Mouse (Mus musculus): ENCODE results near the gene Ehd1. TPM values are rescaled to one million over a fixed set of nuclear protein-coding genes. Genes with fewer than 3 reads are reported as not detected.

Ehd1 gene
- polyA plus RNA-seq, 2 experiments = 68.7 to 160 TPM

DNA sequence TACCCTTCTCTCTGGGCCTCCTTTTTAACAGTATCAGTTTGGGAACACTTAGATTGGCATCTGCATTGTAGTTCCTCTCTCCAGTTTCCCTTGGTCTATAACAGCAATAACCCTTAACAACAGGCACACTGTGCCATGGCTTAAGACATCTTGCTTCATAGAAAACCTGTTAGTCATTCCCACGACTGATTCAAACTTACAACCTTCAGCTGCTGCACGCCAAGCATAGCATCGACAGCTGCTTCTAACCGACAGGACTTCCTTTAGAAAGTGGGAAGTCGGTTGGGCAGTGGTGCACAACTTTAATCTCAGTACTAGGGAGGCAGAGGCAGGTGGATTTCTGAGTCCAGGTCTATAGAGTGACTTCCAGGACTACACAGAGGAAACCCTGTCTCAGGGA is 54.7 kb downstream of the Ehd1 start:
- ATAC-seq (ENCODE audit: low FRiP score, low read depth) = no peak
- 54% methylated on average over 5 of the region's 5 CpGs for WGBS
- 0 out of 2 replicates have a peak overlapping the region, but pooled peaks have one; percentile 23 for H3K4me2 ChIP-seq (replicated peaks; ENCODE audit: low read depth, low read length, severe bottlenecking)

DNA sequence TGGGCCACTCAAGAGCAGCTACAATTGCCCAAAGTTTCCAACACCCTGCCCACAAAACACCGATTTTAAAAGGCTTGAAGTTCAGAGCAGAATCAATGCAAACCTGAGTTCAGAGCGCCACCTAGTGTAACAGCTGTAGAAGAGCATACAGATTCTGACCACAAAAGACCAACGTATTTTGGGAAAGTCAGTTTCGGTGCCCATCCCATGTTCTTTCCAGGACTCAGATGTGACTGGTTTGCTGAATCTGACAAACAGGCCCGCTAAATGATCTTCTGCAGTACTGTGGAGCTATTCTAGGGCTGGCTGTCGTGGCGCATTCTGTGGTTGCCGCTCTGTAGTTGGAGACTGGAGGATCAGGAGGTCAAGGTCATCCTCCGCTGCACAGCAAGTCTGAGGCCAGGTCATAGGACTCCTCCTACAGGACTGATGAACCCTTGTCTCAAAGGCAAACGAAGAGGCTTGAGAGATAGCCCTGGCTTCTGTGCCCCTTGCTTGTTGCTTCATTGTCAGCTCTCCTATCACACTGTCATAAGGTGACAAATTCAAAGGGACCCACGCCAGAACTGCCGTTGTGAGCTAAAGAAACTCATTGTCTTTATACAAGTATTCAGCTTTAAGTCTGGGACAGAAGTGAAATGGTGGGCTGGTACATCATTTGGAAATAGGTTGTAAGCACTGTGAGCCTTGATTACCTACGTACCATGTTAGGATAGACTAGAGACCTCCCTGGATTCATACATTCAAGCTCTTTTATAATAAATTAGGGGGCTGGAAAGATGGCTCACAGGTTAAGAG is 55.4 kb downstream of the Ehd1 start:
- H3K9ac ChIP-seq (ENCODE audit: low read depth, low read length, severe bottlenecking) = peak overlapping the region; percentile 21; the same call in 1 of the 2 replicates
- no peak overlapping the region for H3K4me3 ChIP-seq (replicated peaks; ENCODE audit: low read length)
- no peak overlapping the region for H3K27ac ChIP-seq (replicated peaks; ENCODE audit: low read depth, low read length)
- peaks cover 4% of the 10 kb centered on the region for H3K36me3 ChIP-seq (ENCODE audit: control insufficient read depth, insufficient read depth, low read length)
- H3K9me3 ChIP-seq (ENCODE audit: control insufficient read depth, low read length) = no peaks in the 10 kb centered on the region
- H3K27me3 ChIP-seq (ENCODE audit: control insufficient read depth, insufficient read depth, low read length) = no peaks in the 10 kb centered on the region
- peak; percentile 87 for DNase-seq (ENCODE audit: low spot score)
- WGBS = 28% methylated on average over 13 of the region's 13 CpGs
- no peak for ATAC-seq (ENCODE audit: low FRiP score, low read depth)
- H3K4me1 ChIP-seq (ENCODE audit: control insufficient read depth, insufficient read depth, low read length) = peaks cover 14% of the 10 kb centered on the region
- no peak for TF ChIP-seq POLR2A (IDR thresholded peaks at IDR 0.05; ENCODE audit: borderline replicate concordance, extremely low read depth, insufficient read depth, insufficient read length)
- peak overlapping the region; percentile 23; the same call in 1 of the 2 replicates for H3K4me2 ChIP-seq (replicated peaks; ENCODE audit: low read depth, low read length, severe bottlenecking)

More for the DNA sequence above, 54.7 kb downstream of the Ehd1 start:
- DNase-seq (ENCODE audit: low spot score) = no peak
- Histone ChIP-seq H3K4me1 (ENCODE audit: control insufficient read depth, insufficient read depth, low read length) (peaks cover 8% of the 10 kb centered on the region), H3K4me3 (replicated peaks; ENCODE audit: low read length) (no peak overlapping the region), H3K36me3 (ENCODE audit: control insufficient read depth, insufficient read depth, low read length) (no peaks in the 10 kb centered on the region), H3K27me3 (ENCODE audit: control insufficient read depth, insufficient read depth, low read length) (no peaks in the 10 kb centered on the region), H3K9ac (ENCODE audit: low read depth, low read length, severe bottlenecking) (peak overlapping the region; percentile 21; the same call in 1 of the 2 replicates), H3K9me3 (ENCODE audit: control insufficient read depth, low read length) (no peaks in the 10 kb centered on the region), H3K27ac (replicated peaks; ENCODE audit: low read depth, low read length) (no peak overlapping the region)
- TF ChIP-seq POLR2A (IDR thresholded peaks at IDR 0.05; ENCODE audit: borderline replicate concordance, extremely low read depth, insufficient read depth, insufficient read length) = no peak

DNA sequence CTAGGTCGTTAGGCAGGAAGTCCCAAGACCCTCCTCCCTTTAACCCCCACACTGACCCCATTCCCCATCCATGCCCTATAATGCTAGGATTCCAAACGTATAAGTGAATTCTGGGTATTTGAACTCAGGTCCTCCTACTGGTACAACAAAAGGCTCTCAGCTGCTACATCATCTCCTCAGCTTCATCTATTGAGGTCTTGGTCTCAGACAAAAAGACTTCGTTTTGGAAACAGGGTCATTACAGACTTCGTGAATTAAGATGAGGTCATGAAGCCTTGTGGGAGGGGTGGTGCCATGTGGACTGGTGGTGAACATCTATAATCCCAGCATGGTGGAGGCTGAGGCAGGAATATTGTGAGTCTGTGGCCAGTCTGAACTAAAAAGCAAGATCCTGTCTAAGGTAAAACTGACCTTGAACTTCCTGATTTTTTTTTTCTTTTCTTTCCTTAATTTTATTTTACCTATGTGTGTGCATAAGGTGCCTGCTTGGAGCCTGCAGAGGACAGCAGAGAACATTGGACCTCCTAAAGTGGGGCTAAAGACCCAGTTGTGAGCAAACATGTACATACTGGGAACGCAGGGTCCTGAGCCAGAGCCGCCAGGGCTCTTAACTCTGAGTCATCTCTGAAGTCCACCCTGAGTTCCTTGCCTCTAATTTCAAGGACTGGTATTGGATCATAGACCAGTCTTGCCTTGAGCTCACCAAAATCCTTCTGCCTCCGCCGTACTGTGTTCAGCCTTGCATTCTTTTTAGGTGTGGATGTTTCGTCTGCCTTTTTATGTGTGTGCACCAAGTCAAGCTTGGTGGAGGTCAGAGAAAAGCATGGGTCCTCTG is 57.5 kb downstream of the Ehd1 start:
- Histone ChIP-seq H3K4me1 (ENCODE audit: control insufficient read depth, insufficient read depth, low read length) (peaks cover 14% of the 10 kb centered on the region), H3K4me2 (replicated peaks; ENCODE audit: low read depth, low read length, severe bottlenecking) (peak overlapping the region; percentile 75), H3K36me3 (ENCODE audit: control insufficient read depth, insufficient read depth, low read length) (peaks cover 24% of the 10 kb centered on the region), H3K27me3 (ENCODE audit: control insufficient read depth, insufficient read depth, low read length) (no peaks in the 10 kb centered on the region), H3K4me3 (replicated peaks; ENCODE audit: low read length) (peak overlapping the region; percentile 87), H3K9me3 (ENCODE audit: control insufficient read depth, low read length) (no peaks in the 10 kb centered on the region), H3K9ac (ENCODE audit: low read depth, low read length, severe bottlenecking) (peak overlapping the region; percentile 2; the same call in 1 of the 2 replicates), H3K27ac (replicated peaks; ENCODE audit: low read depth, low read length) (peak overlapping the region; percentile 71)
- WGBS = 58% methylated on average over 9 of the region's 9 CpGs
- DNase-seq (ENCODE audit: low spot score) (no peak), ATAC-seq (ENCODE audit: low FRiP score, low read depth) (no peak; the same call in 1 of the 2 replicates)
- no peak for TF ChIP-seq POLR2A (IDR thresholded peaks at IDR 0.05; ENCODE audit: borderline replicate concordance, extremely low read depth, insufficient read depth, insufficient read length)

DNA sequence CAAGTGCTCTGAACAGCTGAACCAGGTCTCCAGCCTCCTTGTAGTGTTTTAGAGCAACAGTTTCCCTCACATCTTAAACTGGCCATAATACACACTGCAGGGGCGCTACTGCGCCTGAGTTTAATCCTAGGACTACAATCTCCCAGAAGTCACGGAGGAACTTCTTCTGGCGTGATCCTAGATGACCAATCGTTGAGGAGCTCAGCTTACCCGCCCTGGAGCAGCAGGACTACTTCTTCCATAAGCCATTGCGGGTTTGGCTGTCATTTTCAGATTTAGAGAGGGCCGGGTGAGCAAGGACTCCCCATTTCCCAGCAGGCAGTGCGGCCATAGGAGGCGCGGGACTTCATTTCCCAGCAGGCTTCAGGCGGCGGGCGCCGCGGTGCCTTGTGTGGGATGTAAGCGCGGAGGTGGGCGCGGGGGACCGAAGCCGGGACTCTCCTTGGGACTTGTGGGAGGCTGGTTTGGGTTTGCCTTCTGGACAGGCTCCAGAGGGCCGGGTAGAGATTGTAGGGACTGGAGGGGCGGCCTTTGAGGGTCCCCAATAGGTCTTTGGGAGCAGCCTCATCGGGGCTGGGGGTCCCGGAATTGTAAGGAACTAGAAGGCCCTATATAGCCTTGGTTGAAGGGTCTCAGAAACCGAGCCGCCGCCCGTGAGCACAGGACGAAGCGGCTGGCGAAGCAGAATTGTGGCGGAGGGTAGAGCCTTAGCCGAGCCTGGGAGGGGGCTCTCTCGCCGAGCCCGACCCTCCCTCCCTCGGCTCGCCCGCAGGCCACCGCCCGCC is 58.3 kb downstream of the Ehd1 start, which contains the start of gene Men1:
Gene Men1 (plus strand): TSS at position 307 of the 785 bp plus-strand sequence.
- Histone ChIP-seq H3K4me2 (replicated peaks; ENCODE audit: low read depth, low read length, severe bottlenecking) (peak within 1 kb of the TSS; percentile 75), H3K36me3 (ENCODE audit: control insufficient read depth, insufficient read depth, low read length) (peaks cover 33% of the 10 kb centered on the region), H3K9ac (ENCODE audit: low read depth, low read length, severe bottlenecking) (peak within 1 kb of the TSS; percentile 83), H3K27ac (replicated peaks; ENCODE audit: low read depth, low read length) (peak within 1 kb of the TSS; percentile 73), H3K9me3 (ENCODE audit: control insufficient read depth, low read length) (no peaks in the 10 kb centered on the region), H3K4me3 (replicated peaks; ENCODE audit: low read length) (peak within 1 kb of the TSS; percentile 87), H3K4me1 (ENCODE audit: control insufficient read depth, insufficient read depth, low read length) (peaks cover 14% of the 10 kb centered on the region), H3K27me3 (ENCODE audit: control insufficient read depth, insufficient read depth, low read length) (no peaks in the 10 kb centered on the region)
- 1% methylated on average over 32 of the region's 43 CpGs for WGBS
- DNase-seq (ENCODE audit: low spot score) = peak; percentile 97
- peak; percentile 50; the same call in 1 of the 2 replicates for TF ChIP-seq POLR2A (IDR thresholded peaks at IDR 0.05; ENCODE audit: borderline replicate concordance, extremely low read depth, insufficient read depth, insufficient read length)
- peak; percentile 95 for ATAC-seq (ENCODE audit: low FRiP score, low read depth)
